ENCODE assay signal across 8 mouse cellular contexts in the genomic region with DNA sequence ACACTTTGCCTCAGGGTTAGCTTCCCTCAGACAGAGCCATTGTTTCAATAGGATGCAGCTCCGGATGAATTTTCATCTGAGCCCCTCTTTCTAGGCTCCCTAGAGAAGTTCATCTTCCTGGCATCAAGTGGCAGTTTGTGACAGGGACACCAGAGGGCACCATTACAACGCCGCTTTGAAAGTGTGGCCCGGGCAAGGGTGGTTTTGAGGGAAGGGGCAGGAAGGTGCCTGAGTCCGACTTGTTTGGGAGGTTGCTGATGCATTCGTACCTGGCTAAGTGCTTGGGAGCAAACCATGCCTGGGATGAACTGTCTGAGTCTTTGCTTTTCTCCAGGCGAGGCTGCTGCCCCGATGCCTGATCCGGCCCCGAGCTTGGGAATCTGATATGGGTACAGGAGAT. TPM values are rescaled to one million over a fixed set of nuclear protein-coding genes. Genes with fewer than 3 reads are reported as not detected.
A peak's percentile ranks its signal among the peaks of the same experiment; 100 is the strongest.
DNase-seq lines count a peak whose midpoint lies in the region; ATAC-seq and TF ChIP-seq lines count a peak whose summit lies in the region.
"Not testable (repeated sequence)": the region's sequence is repeated elsewhere in the genome, so short reads cannot be mapped to it uniquely, and the experiment has no call there.

No protein-coding gene starts in this region.

- H3K27me3 ChIP-seq in intestine, postnatal 0 days (replicated peaks; ENCODE audit: control insufficient read depth, insufficient read depth, low read length); limb, embryonic 13.5 days; midbrain, embryonic 16.5 days (ENCODE audit: control insufficient read depth, insufficient read depth, low read depth, low read length); stomach, embryonic 14.5 days (ENCODE audit: control insufficient read depth, insufficient read depth, low read length): not testable (repeated sequence)

- not testable (repeated sequence) for H3K4me3 ChIP-seq in intestine, postnatal 0 days (ENCODE audit: low read depth, low read length); limb, embryonic 13.5 days; midbrain, embryonic 16.5 days (ENCODE audit: low read depth, low read length); stomach, embryonic 14.5 days (ENCODE audit: low read depth, low read length)

- peak overlapping the region; percentile 6; the same call in 1 of the 2 replicates for H3K4me2 ChIP-seq in intestine, postnatal 0 days (replicated peaks; ENCODE audit: low read depth)
- peak overlapping the region; percentile 49 for H3K4me2 ChIP-seq in limb, embryonic 13.5 days (replicated peaks)
- H3K4me2 ChIP-seq in midbrain, embryonic 16.5 days (ENCODE audit: low read length), result not testable (repeated sequence)
- H3K4me2 ChIP-seq in stomach, embryonic 14.5 days (replicated peaks; ENCODE audit: low read depth, low read length), result 0 out of 2 replicates have a peak overlapping the region, but pooled peaks have one; percentile 3

- not testable (repeated sequence) for H3K9me3 ChIP-seq in intestine, postnatal 0 days (ENCODE audit: control insufficient read depth); limb, embryonic 13.5 days; midbrain, embryonic 16.5 days (replicated peaks; ENCODE audit: control insufficient read depth, low read length, poor library complexity, severe bottlenecking); stomach, embryonic 14.5 days (ENCODE audit: control insufficient read depth, low read depth, low read length)

- H3K27ac ChIP-seq in intestine, postnatal 0 days (ENCODE audit: low read depth, low read length); midbrain, embryonic 16.5 days (ENCODE audit: low read length): not testable (repeated sequence)
- peak overlapping the region; percentile 87 for H3K27ac ChIP-seq in limb, embryonic 13.5 days
- H3K27ac ChIP-seq in stomach, embryonic 14.5 days (ENCODE audit: low read length), result peak overlapping the region; percentile 96

- H3K36me3 ChIP-seq in intestine, postnatal 0 days (ENCODE audit: control insufficient read depth, insufficient read depth); midbrain, embryonic 16.5 days (ENCODE audit: control insufficient read depth, insufficient read depth, low read length): not testable (repeated sequence)
- peaks cover 33% of the 10 kb centered on the region for H3K36me3 ChIP-seq in limb, embryonic 13.5 days
- peaks cover 25% of the 10 kb centered on the region for H3K36me3 ChIP-seq in stomach, embryonic 14.5 days (ENCODE audit: control insufficient read depth, insufficient read depth, low read length)

- 45% methylated on average over 10 of the region's 10 CpGs for WGBS in intestine, postnatal 0 days
- 17% methylated on average over 10 of the region's 10 CpGs for WGBS in limb, embryonic 13.5 days
- WGBS in midbrain, embryonic 16.5 days, result 56% methylated on average over 10 of the region's 10 CpGs
- WGBS in stomach, embryonic 14.5 days, result 34% methylated on average over 10 of the region's 10 CpGs

- not testable (repeated sequence) for ATAC-seq in intestine, postnatal 0 days; stomach, embryonic 14.5 days (ENCODE audit: insufficient number of reproducible peaks, insufficient read depth, low FRiP score, low read depth)
- 0 out of 2 replicates have a peak, but pooled peaks have one; percentile 1 for ATAC-seq in limb, embryonic 13.5 days (ENCODE audit: low FRiP score, low read depth)
- ATAC-seq in midbrain, embryonic 16.5 days, result peak; percentile 16; the same call in 1 of the 2 replicates

- DNase-seq in A20 (ENCODE audit: low read depth, low spot score), result peak; percentile 38
- peak; percentile 61 to 85 for DNase-seq in adrenal gland, adult (ENCODE audit: inconsistent age in 2 of 2, low spot score in 1 of 2)
- peak; percentile 79 for DNase-seq in embryo, embryonic 11 days
- DNase-seq in heart, adult 8-10 months (ENCODE audit: low spot score), result peak; percentile 70

- H3K4me1 ChIP-seq in intestine, postnatal 0 days (replicated peaks; ENCODE audit: control insufficient read depth, insufficient read depth, low read length), result peaks cover 11% of the 10 kb centered on the region
- H3K4me1 ChIP-seq in limb, embryonic 13.5 days, result peaks cover 71% of the 10 kb centered on the region
- H3K4me1 ChIP-seq in midbrain, embryonic 16.5 days (ENCODE audit: control insufficient read depth, insufficient read depth, low read length), result peaks cover 16% of the 10 kb centered on the region
- peaks cover 37% of the 10 kb centered on the region for H3K4me1 ChIP-seq in stomach, embryonic 14.5 days (ENCODE audit: control insufficient read depth, insufficient read depth, low read length)

- not testable (repeated sequence) for H3K9ac ChIP-seq in intestine, postnatal 0 days (ENCODE audit: low read depth, low read length); limb, embryonic 13.5 days; midbrain, embryonic 16.5 days (ENCODE audit: low read depth, low read length); stomach, embryonic 14.5 days (replicated peaks; ENCODE audit: low read depth, low read length)

- peak; percentile 92 for TF ChIP-seq CTCF in intestine, postnatal 0 days (IDR thresholded peaks at IDR 0.05; ENCODE audit: low read depth)

RNA-seq across cellular contexts. Expression of gene Rara, which starts 5.3 kb away (rescaled TPM):
- 10 to 100 TPM; 10.8 to 13.5 (median 11.9) TPM for total RNA-seq in heart, adult 8-10 months (2022)
- 22.2 and 22.4 TPM in 2 replicates for polyA plus RNA-seq in intestine, postnatal 0 days (2015; fragmentation: Nextera tagmentation; extraction: Ambion mirVana)
- 46.5 and 49.8 TPM in 2 replicates for polyA plus RNA-seq in limb, embryonic 13.5 days (2015; fragmentation: Nextera tagmentation; extraction: Ambion mirVana)
- polyA plus RNA-seq in midbrain, embryonic 16.5 days (2015; fragmentation: Nextera tagmentation; extraction: Ambion mirVana), result 9.5 and 9.6 TPM in 2 replicates
- polyA plus RNA-seq in stomach, embryonic 14.5 days (2014; fragmentation: Nextera tagmentation; extraction: Ambion mirVana), result 54.0 and 56.8 TPM in 2 replicates

RNA-seq across cellular contexts. Expression of gene Cdc6, which starts 14.7 kb away (rescaled TPM):
- total RNA-seq in heart, adult 8-10 months (2022), result under 1 TPM; 0.16 to 0.49 (median 0.25) TPM
- 4.0 and 4.5 TPM in 2 replicates for polyA plus RNA-seq in intestine, postnatal 0 days (2015; fragmentation: Nextera tagmentation; extraction: Ambion mirVana)
- 31.4 and 32.3 TPM in 2 replicates for polyA plus RNA-seq in limb, embryonic 13.5 days (2015; fragmentation: Nextera tagmentation; extraction: Ambion mirVana)
- polyA plus RNA-seq in midbrain, embryonic 16.5 days (2015; fragmentation: Nextera tagmentation; extraction: Ambion mirVana), result 2.4 TPM in 2 replicates
- polyA plus RNA-seq in stomach, embryonic 14.5 days (2014; fragmentation: Nextera tagmentation; extraction: Ambion mirVana), result 31.4 and 32.6 TPM in 2 replicates

RNA-seq across cellular contexts. Expression of gene Wipf2, which starts 58.9 kb away (rescaled TPM):
- 10 to 100 TPM in 3 of 4 experiments, 1 to 10 TPM in 1; 9.4 to 12.6 (median 11.5) TPM for total RNA-seq in heart, adult 8-10 months (2022)
- polyA plus RNA-seq in intestine, postnatal 0 days (2015; fragmentation: Nextera tagmentation; extraction: Ambion mirVana), result 3.9 and 5.0 TPM in 2 replicates
- polyA plus RNA-seq in limb, embryonic 13.5 days (2015; fragmentation: Nextera tagmentation; extraction: Ambion mirVana), result 4.9 and 5.4 TPM in 2 replicates
- polyA plus RNA-seq in midbrain, embryonic 16.5 days (2015; fragmentation: Nextera tagmentation; extraction: Ambion mirVana), result 4.5 and 4.7 TPM in 2 replicates
- 6.8 and 7.1 TPM in 2 replicates for polyA plus RNA-seq in stomach, embryonic 14.5 days (2014; fragmentation: Nextera tagmentation; extraction: Ambion mirVana)
